In the genomic region with DNA sequence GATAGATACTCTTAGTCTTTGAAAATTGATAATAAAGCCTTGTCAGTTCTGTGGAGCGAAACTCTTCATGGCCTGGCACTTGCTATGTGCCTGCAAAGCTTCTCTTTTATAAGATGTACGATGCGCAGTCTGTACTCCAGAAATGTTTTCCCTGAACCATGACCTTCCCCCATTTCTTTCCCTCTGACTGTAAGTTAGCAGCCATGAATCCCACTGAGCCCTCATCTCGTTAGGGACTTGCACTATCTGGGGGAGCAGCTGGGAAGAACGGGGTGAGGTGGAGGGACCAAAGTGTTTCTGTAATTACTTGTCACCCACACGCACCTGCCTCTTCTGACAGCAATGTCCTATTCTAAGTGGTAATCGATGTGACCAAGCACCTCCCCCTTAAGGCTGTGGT, we compare ENCODE assay signal across 18 mouse cellular contexts.
DNase-seq lines count a peak whose midpoint lies in the region; ATAC-seq and TF ChIP-seq lines count a peak whose summit lies in the region.
"Had no signal": no experiment of that assay in that cellular context is flagged by ENCODE, and none has a peak within 500 bp of the region (broad histone marks: within the 10 kb centered on the region; RNA-seq: fewer than 3 reads in every experiment).

No protein-coding gene starts in this region.

- H3K4me3 ChIP-seq in forebrain, embryonic 11.5 days (ENCODE audit: low read depth, low read length), result no peak overlapping the region
- no peak overlapping the region for H3K4me3 ChIP-seq in forebrain, postnatal 0 days (ENCODE audit: low read depth, low read length)
- no peak overlapping the region for H3K4me3 ChIP-seq in embryonic facial prominence, embryonic 14.5 days (ENCODE audit: low read depth, low read length)
- no peak overlapping the region for H3K4me3 ChIP-seq in hindbrain, embryonic 14.5 days (replicated peaks; ENCODE audit: low read length)
- no peak overlapping the region for H3K4me3 ChIP-seq in midbrain, embryonic 16.5 days (ENCODE audit: low read depth, low read length)
- H3K4me3 ChIP-seq: embryonic facial prominence, embryonic 12.5 days; heart, adult 2 months; kidney, embryonic 15.5 days; limb, embryonic 13.5 days; liver, embryonic 15.5 days had no signal

- no peaks in the 10 kb centered on the region for H3K36me3 ChIP-seq in forebrain, embryonic 11.5 days (ENCODE audit: control insufficient read depth, insufficient read depth, low read length)
- H3K36me3 ChIP-seq in forebrain, postnatal 0 days (ENCODE audit: insufficient read depth), result no peaks in the 10 kb centered on the region
- no peaks in the 10 kb centered on the region for H3K36me3 ChIP-seq in embryonic facial prominence, embryonic 14.5 days (ENCODE audit: control insufficient read depth, insufficient read depth, low read length)
- no peaks in the 10 kb centered on the region for H3K36me3 ChIP-seq in hindbrain, embryonic 14.5 days (replicated peaks; ENCODE audit: control insufficient read depth, insufficient read depth)
- no peaks in the 10 kb centered on the region for H3K36me3 ChIP-seq in midbrain, embryonic 16.5 days (ENCODE audit: control insufficient read depth, insufficient read depth, low read length)
- H3K36me3 ChIP-seq: embryonic facial prominence, embryonic 12.5 days; kidney, embryonic 15.5 days; limb, embryonic 13.5 days; liver, embryonic 15.5 days had no signal

- no peak overlapping the region for H3K4me2 ChIP-seq in forebrain, embryonic 11.5 days (ENCODE audit: low read depth, low read length, severe bottlenecking)
- no peak overlapping the region for H3K4me2 ChIP-seq in forebrain, postnatal 0 days (ENCODE audit: low read depth)
- H3K4me2 ChIP-seq in embryonic facial prominence, embryonic 14.5 days (ENCODE audit: low read depth, low read length), result no peak overlapping the region
- H3K4me2 ChIP-seq in hindbrain, embryonic 14.5 days (replicated peaks), result no peak overlapping the region
- no peak overlapping the region for H3K4me2 ChIP-seq in midbrain, embryonic 16.5 days (ENCODE audit: low read length)
- H3K4me2 ChIP-seq: embryonic facial prominence, embryonic 12.5 days; kidney, embryonic 15.5 days; limb, embryonic 13.5 days; liver, embryonic 15.5 days had no signal

- H3K9ac ChIP-seq in forebrain, embryonic 11.5 days (ENCODE audit: low read length), result no peak overlapping the region
- no peak overlapping the region for H3K9ac ChIP-seq in forebrain, postnatal 0 days
- H3K9ac ChIP-seq in embryonic facial prominence, embryonic 14.5 days (ENCODE audit: low read depth, low read length), result no peak overlapping the region
- H3K9ac ChIP-seq in hindbrain, embryonic 14.5 days, result no peak overlapping the region
- no peak overlapping the region for H3K9ac ChIP-seq in midbrain, embryonic 16.5 days (ENCODE audit: low read depth, low read length)
- H3K9ac ChIP-seq: embryonic facial prominence, embryonic 12.5 days; kidney, embryonic 15.5 days; limb, embryonic 13.5 days; liver, embryonic 15.5 days had no signal

- ATAC-seq in forebrain, embryonic 11.5 days (replicated peaks; ENCODE audit: low FRiP score), result 0 out of 2 replicates have a peak, but pooled peaks have one; percentile 66
- ATAC-seq in forebrain, postnatal 0 days, result no peak
- ATAC-seq in embryonic facial prominence, embryonic 14.5 days (ENCODE audit: low read depth), result peak; percentile 18; the same call in 1 of the 2 replicates
- ATAC-seq in hindbrain, embryonic 14.5 days (ENCODE audit: low FRiP score), result 0 out of 2 replicates have a peak, but pooled peaks have one; percentile 34
- ATAC-seq in midbrain, embryonic 16.5 days, result peak; percentile 70
- ATAC-seq: activated CD4-positive, CD25-positive, alpha-beta regulatory T cell, adult 4 months; inflammation-experienced regulatory T-cells, adult 6 months had no signal

- TF ChIP-seq CTCF in forebrain, postnatal 0 days (IDR thresholded peaks at IDR 0.05; ENCODE audit: low read depth), result no peak

- no peaks in the 10 kb centered on the region for H3K27me3 ChIP-seq in forebrain, embryonic 11.5 days (ENCODE audit: control insufficient read depth, insufficient read depth, low read length)
- H3K27me3 ChIP-seq in forebrain, postnatal 0 days (ENCODE audit: insufficient read depth, low read length), result no peaks in the 10 kb centered on the region
- H3K27me3 ChIP-seq in embryonic facial prominence, embryonic 14.5 days (replicated peaks; ENCODE audit: control insufficient read depth, insufficient read depth, low read length), result no peaks in the 10 kb centered on the region
- H3K27me3 ChIP-seq in hindbrain, embryonic 14.5 days (ENCODE audit: control insufficient read depth, insufficient read depth, low read length), result no peaks in the 10 kb centered on the region
- H3K27me3 ChIP-seq in midbrain, embryonic 16.5 days (ENCODE audit: control insufficient read depth, insufficient read depth, low read depth, low read length), result no peaks in the 10 kb centered on the region
- H3K27me3 ChIP-seq: embryonic facial prominence, embryonic 12.5 days; kidney, embryonic 15.5 days; limb, embryonic 13.5 days; liver, embryonic 15.5 days had no signal

- H3K9me3 ChIP-seq in forebrain, embryonic 11.5 days (ENCODE audit: control insufficient read depth, low read length), result no peaks in the 10 kb centered on the region
- H3K9me3 ChIP-seq in forebrain, postnatal 0 days (ENCODE audit: low read length), result no peaks in the 10 kb centered on the region
- H3K9me3 ChIP-seq in embryonic facial prominence, embryonic 14.5 days (ENCODE audit: control insufficient read depth, low read length), result no peaks in the 10 kb centered on the region
- H3K9me3 ChIP-seq in hindbrain, embryonic 14.5 days (ENCODE audit: control insufficient read depth, low read length), result no peaks in the 10 kb centered on the region
- no peaks in the 10 kb centered on the region for H3K9me3 ChIP-seq in midbrain, embryonic 16.5 days (replicated peaks; ENCODE audit: control insufficient read depth, low read length, poor library complexity, severe bottlenecking)
- H3K9me3 ChIP-seq: embryonic facial prominence, embryonic 12.5 days; kidney, embryonic 15.5 days; limb, embryonic 13.5 days; liver, embryonic 15.5 days had no signal

- no peaks in the 10 kb centered on the region for H3K4me1 ChIP-seq in forebrain, embryonic 11.5 days (replicated peaks; ENCODE audit: control insufficient read depth, insufficient read depth, low read length)
- H3K4me1 ChIP-seq in forebrain, postnatal 0 days (ENCODE audit: insufficient read depth), result no peaks in the 10 kb centered on the region
- H3K4me1 ChIP-seq in embryonic facial prominence, embryonic 14.5 days (ENCODE audit: control insufficient read depth, insufficient read depth, low read length), result no peaks in the 10 kb centered on the region
- H3K4me1 ChIP-seq in hindbrain, embryonic 14.5 days (replicated peaks; ENCODE audit: control insufficient read depth, insufficient read depth, low read length), result peaks cover 11% of the 10 kb centered on the region
- peaks cover 7% of the 10 kb centered on the region for H3K4me1 ChIP-seq in midbrain, embryonic 16.5 days (ENCODE audit: control insufficient read depth, insufficient read depth, low read length)
- H3K4me1 ChIP-seq: embryonic facial prominence, embryonic 12.5 days; kidney, embryonic 15.5 days; limb, embryonic 13.5 days; liver, embryonic 15.5 days had no signal

- no peak overlapping the region for H3K27ac ChIP-seq in forebrain, embryonic 11.5 days (ENCODE audit: low read depth, low read length)
- H3K27ac ChIP-seq in forebrain, postnatal 0 days (ENCODE audit: low read depth, low read length), result no peak overlapping the region
- no peak overlapping the region for H3K27ac ChIP-seq in embryonic facial prominence, embryonic 14.5 days (replicated peaks; ENCODE audit: low read depth, low read length)
- peak overlapping the region; percentile 62 for H3K27ac ChIP-seq in hindbrain, embryonic 14.5 days
- H3K27ac ChIP-seq in midbrain, embryonic 16.5 days (ENCODE audit: low read length), result peak overlapping the region; percentile 51
- H3K27ac ChIP-seq: embryonic facial prominence, embryonic 12.5 days; heart, adult 2 months; kidney, embryonic 15.5 days; limb, embryonic 13.5 days; liver, embryonic 15.5 days had no signal

- DNase-seq in forebrain, embryonic 11.5 days (ENCODE audit: low spot score), result no peak
- DNase-seq in forebrain, postnatal 0 days, result no peak
- DNase-seq in embryonic facial prominence, embryonic 14.5 days (ENCODE audit: low spot score), result no peak
- no peak for DNase-seq in hindbrain, embryonic 14.5 days (ENCODE audit: low spot score)
- no peak for DNase-seq in adrenal gland, adult (ENCODE audit: inconsistent age in 2 of 2, low spot score in 1 of 2)
- no peak for DNase-seq in lung, postnatal 4 days
- DNase-seq in spleen, adult 18-20 months, result no peak
- DNase-seq: cerebellum, postnatal 25 days; gastrocnemius, postnatal 10 days; heart, adult 2 months; lung, postnatal 14 days had no signal

- 61% methylated on average over 7 of the region's 7 CpGs for WGBS in forebrain, embryonic 11.5 days
- 30% methylated on average over 7 of the region's 7 CpGs for WGBS in forebrain, postnatal 0 days
- WGBS in embryonic facial prominence, embryonic 14.5 days, result 69% methylated on average over 7 of the region's 7 CpGs
- 39% methylated on average over 7 of the region's 7 CpGs for WGBS in hindbrain, embryonic 14.5 days
- WGBS in midbrain, embryonic 16.5 days, result 35% methylated on average over 7 of the region's 7 CpGs

Comparison
In these comparisons a context has a peak if more than half of its experiments do, and no peak if none do; other contexts are left out.
1. H3K27ac ChIP-seq: peak in hindbrain, embryonic 14.5 days (single experiment) and midbrain, embryonic 16.5 days (single experiment); none in forebrain, embryonic 11.5 days (single experiment), forebrain, postnatal 0 days (single experiment) and embryonic facial prominence, embryonic 14.5 days (single experiment).